Mouse (Mus musculus) stomach, postnatal 0 days (tissue): ENCODE measurements at regions not wholly inside any gene's neighbourhood (a gene's known extent, or its start where the extent isn't known, plus 50 kb on each side); places are given as distances from the start of the nearest gene placed in this dataset.

ENCODE experiments used
- CTCF ChIP-seq: IDR thresholded peaks from 2 replicates; pipeline ENCODE4 v1.5.1; 2016; ENCODE audit warnings: antibody characterized with exemption, low read depth, mild to moderate bottlenecking, moderate library complexity
- EP300 ChIP-seq: optimal IDR thresholded peaks from 2 replicates; pipeline ENCODE3; 2016; ENCODE audit warnings: antibody characterized with exemption

GRCm38 (mm10) chr16:86949681-86950080 is 404.3 kb upstream of the N6amt1 start:
- TF ChIP-seq CTCF (no peak), EP300 (no peak)
